Mouse (Mus musculus): ENCODE data around the gene Lrrc74a. TPM values are rescaled to one million over a fixed set of nuclear protein-coding genes. Genes with fewer than 3 reads are reported as not detected.
A peak's percentile ranks its signal among the peaks of the same experiment; 100 is the strongest.

The Lrrc74a gene
- polyA plus RNA-seq, 1 experiment from 2014 or later = not detected

DNA sequence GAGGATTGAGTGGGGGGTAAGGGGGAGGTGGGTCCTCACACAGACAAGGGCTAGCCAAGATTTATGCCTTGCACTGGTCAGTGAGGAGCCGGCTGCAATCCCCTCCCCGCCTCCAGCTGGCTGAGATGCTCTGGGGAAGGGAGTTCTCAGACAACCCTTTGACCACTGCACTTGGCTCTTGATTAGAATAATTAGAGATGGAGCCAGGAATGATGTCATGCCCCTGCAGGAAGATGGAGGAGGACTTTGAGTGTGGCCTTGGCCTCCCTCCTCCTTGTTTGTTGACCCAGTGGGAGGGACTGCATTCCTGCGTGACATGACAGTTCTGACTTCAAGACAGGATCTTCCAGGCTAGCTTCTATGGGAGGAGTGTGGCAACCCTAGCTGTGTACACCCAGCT lies 59.7 kb downstream of the Lrrc74a start:
- Histone ChIP-seq H3K27me3 (ENCODE audit: control insufficient read depth, insufficient read depth, low read length) (no peaks in the 10 kb centered on the region), H3K4me1 (replicated peaks; ENCODE audit: control insufficient read depth, insufficient read depth) (peaks cover 4% of the 10 kb centered on the region; the same call in 1 of the 2 replicates), H3K9me3 (ENCODE audit: control insufficient read depth, low read length) (no peaks in the 10 kb centered on the region), H3K4me3 (ENCODE audit: low read depth, low read length) (no peak overlapping the region), H3K9ac (ENCODE audit: low read length) (no peak overlapping the region), H3K4me2 (replicated peaks; ENCODE audit: low read depth) (no peak overlapping the region), H3K27ac (replicated peaks) (peak overlapping the region; percentile 76), H3K36me3 (ENCODE audit: control insufficient read depth, insufficient read depth, low read length) (no peaks in the 10 kb centered on the region)
- DNase-seq (ENCODE audit: low spot score) (no peak), ATAC-seq (ENCODE audit: low FRiP score, low TSS enrichment) (peak; percentile 43; the same call in 1 of the 2 replicates)
- WGBS = 28% methylated on average over 3 of the region's 3 CpGs
- no peak for TF ChIP-seq EP300 (optimal IDR thresholded peaks at IDR 0.05)
- TF ChIP-seq CTCF (IDR thresholded peaks at IDR 0.05; ENCODE audit: low read depth) = no peak

DNA sequence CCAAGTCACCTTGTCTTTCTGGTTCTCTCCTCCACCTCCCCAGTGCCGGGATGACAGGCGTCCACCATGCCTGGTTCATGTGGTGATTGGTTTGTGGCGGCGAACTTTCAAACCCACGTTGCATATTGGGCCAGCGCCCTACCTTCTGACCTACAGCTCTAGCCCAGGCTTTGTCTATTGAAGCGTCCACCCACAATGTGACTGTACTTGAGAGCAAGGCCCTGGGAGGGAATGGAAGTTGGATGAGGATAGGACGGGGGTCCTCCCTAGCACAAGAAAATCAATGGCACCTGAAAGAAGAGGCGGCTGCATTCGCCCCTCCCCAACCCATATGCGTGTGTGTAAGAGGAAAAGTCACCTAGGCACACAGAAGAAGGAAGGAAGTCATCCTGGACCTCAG lies 60.2 kb downstream of the Lrrc74a start:
- Histone ChIP-seq H3K36me3 (ENCODE audit: control insufficient read depth, insufficient read depth, low read length) (no peaks in the 10 kb centered on the region), H3K9ac (ENCODE audit: low read length) (no peak overlapping the region), H3K4me2 (replicated peaks; ENCODE audit: low read depth) (no peak overlapping the region), H3K9me3 (ENCODE audit: control insufficient read depth, low read length) (no peaks in the 10 kb centered on the region), H3K4me3 (ENCODE audit: low read depth, low read length) (no peak overlapping the region), H3K27ac (replicated peaks) (peak overlapping the region; percentile 74), H3K4me1 (replicated peaks; ENCODE audit: control insufficient read depth, insufficient read depth) (peaks cover 6% of the 10 kb centered on the region; the same call in 1 of the 2 replicates), H3K27me3 (ENCODE audit: control insufficient read depth, insufficient read depth, low read length) (no peaks in the 10 kb centered on the region)
- DNase-seq (ENCODE audit: low spot score) (no peak), ATAC-seq (ENCODE audit: low FRiP score, low TSS enrichment) (no peak)
- 87% methylated on average over 11 of the region's 11 CpGs for WGBS
- TF ChIP-seq CTCF (IDR thresholded peaks at IDR 0.05; ENCODE audit: low read depth) (no peak), EP300 (optimal IDR thresholded peaks at IDR 0.05) (no peak)

DNA sequence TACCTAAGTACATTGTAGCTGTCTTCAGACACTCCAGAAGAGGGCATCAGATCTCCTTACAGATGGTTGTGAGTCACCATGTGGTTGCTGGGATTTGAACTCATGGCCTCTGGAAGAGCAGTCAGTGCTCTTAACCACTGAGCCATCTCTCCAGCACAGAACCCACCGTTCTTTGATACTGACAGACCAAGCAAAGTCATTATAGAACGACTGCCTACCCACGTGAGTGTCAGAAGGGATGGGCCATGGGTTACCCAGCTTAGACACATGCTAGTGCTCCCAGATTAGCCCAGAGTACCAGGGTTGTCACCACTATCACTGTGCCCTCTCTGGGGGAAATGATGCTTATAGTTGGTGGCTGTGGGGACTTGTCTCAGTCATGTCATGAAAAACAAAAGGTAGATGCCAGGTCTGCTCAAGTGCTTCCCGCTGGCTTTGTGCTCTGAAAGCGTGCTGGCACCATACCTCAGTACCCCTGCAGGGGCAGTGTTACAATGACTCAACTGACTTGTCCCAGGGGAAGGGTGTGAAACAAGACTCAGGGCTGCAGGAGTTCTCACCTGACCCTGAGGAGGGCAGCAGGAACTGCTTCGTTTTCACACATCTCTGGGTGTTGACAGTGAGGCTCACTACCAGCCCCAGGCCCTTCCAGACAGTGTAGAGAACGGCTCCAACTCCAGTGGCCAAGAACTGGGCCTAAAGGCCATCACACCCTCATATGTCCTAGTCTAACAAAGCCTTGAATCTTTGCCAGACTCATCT lies 61.1 kb downstream of the Lrrc74a start:
- Histone ChIP-seq H3K9me3 (ENCODE audit: control insufficient read depth, low read length) (no peaks in the 10 kb centered on the region), H3K27ac (replicated peaks) (peak overlapping the region; percentile 61; the same call in 1 of the 2 replicates), H3K36me3 (ENCODE audit: control insufficient read depth, insufficient read depth, low read length) (no peaks in the 10 kb centered on the region), H3K27me3 (ENCODE audit: control insufficient read depth, insufficient read depth, low read length) (no peaks in the 10 kb centered on the region), H3K4me3 (ENCODE audit: low read depth, low read length) (no peak overlapping the region), H3K9ac (ENCODE audit: low read length) (no peak overlapping the region), H3K4me2 (replicated peaks; ENCODE audit: low read depth) (no peak overlapping the region), H3K4me1 (replicated peaks; ENCODE audit: control insufficient read depth, insufficient read depth) (peaks cover 5% of the 10 kb centered on the region; the same call in 1 of the 2 replicates)
- no peak for TF ChIP-seq EP300 (optimal IDR thresholded peaks at IDR 0.05)
- no peak for TF ChIP-seq CTCF (IDR thresholded peaks at IDR 0.05; ENCODE audit: low read depth)
- 48% methylated on average over 7 of the region's 7 CpGs for WGBS
- ATAC-seq (ENCODE audit: low FRiP score, low TSS enrichment) (peak; percentile 24; the same call in 1 of the 2 replicates), DNase-seq (ENCODE audit: low spot score) (peak; percentile 45)

DNA sequence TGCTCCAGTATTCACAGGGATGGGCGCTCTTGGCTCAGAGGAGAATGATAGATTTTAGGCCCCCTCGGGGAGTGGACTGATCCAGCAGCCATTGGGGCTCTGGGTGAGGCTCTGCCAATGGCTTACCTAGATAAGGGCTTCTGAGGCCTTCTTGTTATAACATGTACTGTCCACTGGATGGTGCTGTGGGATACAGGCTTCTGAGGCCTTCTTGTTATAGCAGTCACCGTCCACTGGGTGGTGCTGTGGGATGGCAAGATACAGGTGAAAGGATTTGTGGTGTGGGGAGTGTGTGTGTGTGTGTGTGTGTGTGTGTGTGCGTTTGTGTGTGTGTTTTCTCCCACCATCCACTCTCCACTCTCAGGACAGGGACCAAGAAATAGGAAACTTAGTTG lies 61.7 kb downstream of the Lrrc74a start:
- DNase-seq (ENCODE audit: low spot score) = peak; percentile 87
- H3K9ac ChIP-seq (ENCODE audit: low read length) = no peak overlapping the region
- H3K9me3 ChIP-seq (ENCODE audit: control insufficient read depth, low read length) = no peaks in the 10 kb centered on the region
- H3K36me3 ChIP-seq (ENCODE audit: control insufficient read depth, insufficient read depth, low read length) = no peaks in the 10 kb centered on the region
- H3K4me1 ChIP-seq (replicated peaks; ENCODE audit: control insufficient read depth, insufficient read depth) = peaks cover 2% of the 10 kb centered on the region; the same call in 1 of the 2 replicates
- peak; percentile 49 for ATAC-seq (ENCODE audit: low FRiP score, low TSS enrichment)
- H3K4me2 ChIP-seq (replicated peaks; ENCODE audit: low read depth) = no peak overlapping the region
- no peaks in the 10 kb centered on the region for H3K27me3 ChIP-seq (ENCODE audit: control insufficient read depth, insufficient read depth, low read length)
- WGBS = 3% methylated on average over 4 of the region's 4 CpGs
- no peak overlapping the region for H3K4me3 ChIP-seq (ENCODE audit: low read depth, low read length)
- peak; percentile 100 for TF ChIP-seq CTCF (IDR thresholded peaks at IDR 0.05; ENCODE audit: low read depth)
- no peak for TF ChIP-seq EP300 (optimal IDR thresholded peaks at IDR 0.05)
- H3K27ac ChIP-seq (replicated peaks) = peak overlapping the region; percentile 61; the same call in 1 of the 2 replicates

DNA sequence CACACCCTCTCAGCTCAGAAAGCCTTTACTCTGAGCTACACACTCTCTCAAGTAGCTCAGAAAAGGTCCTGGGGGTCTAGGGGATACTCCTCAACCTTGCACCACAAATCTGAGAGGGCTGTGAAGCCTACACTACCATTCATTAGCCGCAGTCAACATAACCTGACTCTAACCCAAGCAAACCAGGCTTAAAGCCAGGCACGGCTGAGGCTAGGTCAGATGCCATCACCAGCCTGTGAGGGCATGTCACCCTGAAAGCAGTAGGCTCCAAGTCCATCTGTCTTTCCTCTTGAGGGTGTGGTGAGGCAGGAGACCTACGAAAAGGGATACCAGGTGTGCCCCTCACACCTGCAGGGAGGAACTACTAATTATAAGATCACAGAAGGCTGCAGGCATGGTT lies 62.2 kb downstream of the Lrrc74a start:
- Histone ChIP-seq H3K4me2 (replicated peaks; ENCODE audit: low read depth) (no peak overlapping the region), H3K4me1 (replicated peaks; ENCODE audit: control insufficient read depth, insufficient read depth) (peaks cover 2% of the 10 kb centered on the region), H3K9me3 (ENCODE audit: control insufficient read depth, low read length) (no peaks in the 10 kb centered on the region), H3K9ac (ENCODE audit: low read length) (no peak overlapping the region), H3K27ac (replicated peaks) (no peak overlapping the region), H3K4me3 (ENCODE audit: low read depth, low read length) (no peak overlapping the region), H3K27me3 (ENCODE audit: control insufficient read depth, insufficient read depth, low read length) (no peaks in the 10 kb centered on the region), H3K36me3 (ENCODE audit: control insufficient read depth, insufficient read depth, low read length) (no peaks in the 10 kb centered on the region)
- no peak for ATAC-seq (ENCODE audit: low FRiP score, low TSS enrichment)
- TF ChIP-seq EP300 (optimal IDR thresholded peaks at IDR 0.05) (no peak), CTCF (IDR thresholded peaks at IDR 0.05; ENCODE audit: low read depth) (no peak)
- DNase-seq (ENCODE audit: low spot score) = no peak
- 65% methylated on average over 3 of the region's 3 CpGs for WGBS

DNA sequence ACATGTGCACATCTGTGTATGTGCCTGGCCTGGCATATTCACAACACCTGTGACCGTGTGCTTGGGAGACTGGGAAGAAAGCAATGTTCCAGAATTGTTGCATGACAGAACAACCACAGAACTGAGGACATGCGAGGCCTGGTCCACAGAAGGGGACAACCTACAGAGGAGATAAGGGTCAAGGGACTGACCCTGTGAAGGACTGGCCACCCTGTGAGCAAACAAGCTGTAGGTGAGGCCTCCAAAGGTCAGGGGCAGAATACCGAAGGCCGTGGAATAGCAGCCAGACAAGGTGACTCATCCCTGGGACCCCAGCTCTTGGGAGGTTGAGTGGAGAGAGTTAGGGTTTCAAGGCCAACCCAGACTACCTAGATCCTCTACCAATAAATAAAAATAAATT lies 63.6 kb downstream of the Lrrc74a start:
- DNase-seq (ENCODE audit: low spot score) (no peak), ATAC-seq (ENCODE audit: low FRiP score, low TSS enrichment) (no peak)
- no peaks in the 10 kb centered on the region for H3K36me3 ChIP-seq (ENCODE audit: control insufficient read depth, insufficient read depth, low read length)
- H3K4me2 ChIP-seq (replicated peaks; ENCODE audit: low read depth) = no peak overlapping the region
- H3K9me3 ChIP-seq (ENCODE audit: control insufficient read depth, low read length) = no peaks in the 10 kb centered on the region
- no peak overlapping the region for H3K9ac ChIP-seq (ENCODE audit: low read length)
- WGBS = 78% methylated on average over 4 of the region's 4 CpGs
- H3K27me3 ChIP-seq (ENCODE audit: control insufficient read depth, insufficient read depth, low read length) = no peaks in the 10 kb centered on the region
- TF ChIP-seq CTCF (IDR thresholded peaks at IDR 0.05; ENCODE audit: low read depth) = no peak
- no peak for TF ChIP-seq EP300 (optimal IDR thresholded peaks at IDR 0.05)
- peaks cover 10% of the 10 kb centered on the region for H3K4me1 ChIP-seq (replicated peaks; ENCODE audit: control insufficient read depth, insufficient read depth)
- H3K4me3 ChIP-seq (ENCODE audit: low read depth, low read length) = no peak overlapping the region
- H3K27ac ChIP-seq (replicated peaks) = no peak overlapping the region

Measured in stomach, postnatal 0 days (tissue).